Mouse (Mus musculus) adrenal gland, adult 2 months (tissue): ENCODE data around the gene Rpl35a. TPM values are rescaled to one million over a fixed set of nuclear protein-coding genes. Genes with fewer than 3 reads are reported as not detected.

ENCODE experiments used
- microRNA-seq, 2 experiments: library from miRNA; unstranded; fragments of <30 nt; microRNA quantifications; one replicate each; pipeline ENCODE4 v1.2.0; 2021
- polyA plus RNA-seq: library from polyadenylated mRNA; depleted of rRNA; stranded (reverse); fragments of >200 nt; gene quantifications from 2 replicates; pipeline ENCODE4 v1.2.3, GENCODE M21; 2012; rRNA removed
- total RNA-seq, 2 experiments: library from RNA; stranded (reverse); gene quantifications; 2 replicates each; pipeline ENCODE4 v1.2.3; 2021

The Rpl35a gene
- total and polyA plus RNA-seq, 3 experiments: 23.8 to 722 (median 378) TPM

Small RNA genes lying within 50 kb of the gene (microRNA-seq; reads per million reads assigned to microRNA genes)
- gene Gm22231: 0 reads per million in 2 experiments
- 8.6 to 18.6 reads per million in 2 experiments for gene Mir1947

Other genes with a start within 250 kb of the Rpl35a start
- gene Smbd1, start 246.0 kb upstream of the Rpl35a start, total RNA-seq: not detected
- not detected in 2 replicates for gene Smbd1, start 246.0 kb upstream of the Rpl35a start, polyA plus RNA-seq
- gene Fyttd1, start 179.0 kb upstream of the Rpl35a start, total RNA-seq: 100 to 1,000 TPM; 102 to 133 TPM
- 2.7 and 2.9 TPM in 2 replicates for gene Fyttd1, start 179.0 kb upstream of the Rpl35a start, polyA plus RNA-seq
- gene Rubcn, start 178.7 kb upstream of the Rpl35a start, total RNA-seq: 10 to 100 TPM; 23.7 to 32.4 TPM
- 31.1 TPM in 2 replicates for gene Rubcn, start 178.7 kb upstream of the Rpl35a start, polyA plus RNA-seq
- 10 to 100 TPM; 31.3 to 37.6 TPM for gene Lrch3, start 142.4 kb upstream of the Rpl35a start, total RNA-seq
- gene Lrch3, start 142.4 kb upstream of the Rpl35a start, polyA plus RNA-seq: 14.9 and 17.8 TPM in 2 replicates
- gene Iqcg, start 235 bp upstream of the Rpl35a start, total RNA-seq: 1 to 10 TPM; 1.8 to 2.0 TPM
- gene Iqcg, start 235 bp upstream of the Rpl35a start, polyA plus RNA-seq: 0.01 and 0.06 TPM in 2 replicates
- 10 to 100 TPM; 16.5 to 17.2 TPM for gene Lmln, start 6.1 kb downstream of the Rpl35a start, total RNA-seq
- gene Lmln, start 6.1 kb downstream of the Rpl35a start, polyA plus RNA-seq: 5.5 and 9.6 TPM in 2 replicates
- gene Osbpl11, start 128.6 kb downstream of the Rpl35a start, total RNA-seq: 10 to 100 TPM; 37.9 to 43.7 TPM
- 14.0 and 16.4 TPM in 2 replicates for gene Osbpl11, start 128.6 kb downstream of the Rpl35a start, polyA plus RNA-seq
- 10 to 100 TPM; 45.5 to 47.4 TPM for gene Snx4, start 195.0 kb downstream of the Rpl35a start, total RNA-seq
- gene Snx4, start 195.0 kb downstream of the Rpl35a start, polyA plus RNA-seq: 2.6 and 6.9 TPM in 2 replicates